In genomic region chr4:137812946-137813708, GRCm38 (mm10) we compare ENCODE assay signal across 16 mouse cellular contexts. TPM values are rescaled to one million over a fixed set of nuclear protein-coding genes. Genes with fewer than 3 reads are reported as not detected.
DNase-seq lines count a peak whose midpoint lies in the region; ATAC-seq and TF ChIP-seq lines count a peak whose summit lies in the region.
"Had no signal": no experiment of that assay in that cellular context is flagged by ENCODE, and none has a peak within 500 bp of the region (broad histone marks: within the 10 kb centered on the region; RNA-seq: fewer than 3 reads in every experiment).

No protein-coding gene starts in this region.

- peak in 1 of 2 experiments; percentile 27 for DNase-seq in layer of hippocampus, adult 2 months (ENCODE audit: low spot score in 2 of 2)
- DNase-seq in layer of hippocampus, adult 8-10 months (ENCODE audit: low spot score in 2 of 2), result no peak
- peak; percentile 42 to 53 for DNase-seq in right cerebral cortex, postnatal 10 days (ENCODE audit: low spot score in 2 of 2)
- DNase-seq in right cerebral cortex, postnatal 25 days, result no peak
- no peak for DNase-seq in midbrain, postnatal 0 days (ENCODE audit: low spot score)
- no peak for DNase-seq in cerebellum, postnatal 10 days
- DNase-seq: cerebellum, adult 11-12 months; liver, postnatal 0 days; right cerebral cortex, postnatal 4 days; thymus, postnatal 36 days had no signal

- H3K9me3 ChIP-seq in heart, embryonic 12.5 days (replicated peaks), result no peaks in the 10 kb centered on the region
- no peaks in the 10 kb centered on the region for H3K9me3 ChIP-seq in midbrain, postnatal 0 days (ENCODE audit: low read length)
- H3K9me3 ChIP-seq: heart, embryonic 13.5 days; neural tube, embryonic 15.5 days had no signal

- no peak overlapping the region for H3K9ac ChIP-seq in heart, embryonic 12.5 days
- H3K9ac ChIP-seq in midbrain, postnatal 0 days (replicated peaks; ENCODE audit: low read length, poor library complexity, severe bottlenecking), result no peak overlapping the region
- H3K9ac ChIP-seq: heart, embryonic 13.5 days; liver, postnatal 0 days; neural tube, embryonic 15.5 days had no signal

- no peak for TF ChIP-seq CTCF in layer of hippocampus, adult 2 months (conservative IDR thresholded peaks at IDR 0.05)
- TF ChIP-seq CTCF in midbrain, postnatal 0 days (IDR thresholded peaks at IDR 0.05), result no peak

- 0 out of 2 replicates have a peak, but pooled peaks have one; percentile 15 for ATAC-seq in heart, embryonic 12.5 days (ENCODE audit: insufficient number of reproducible peaks, low FRiP score)
- ATAC-seq in midbrain, postnatal 0 days (ENCODE audit: low FRiP score), result no peak
- ATAC-seq: inflammation-experienced regulatory T-cells, adult 6 months; liver, postnatal 0 days had no signal

- H3K4me2 ChIP-seq in heart, embryonic 12.5 days, result no peak overlapping the region
- no peak overlapping the region for H3K4me2 ChIP-seq in midbrain, postnatal 0 days (ENCODE audit: low read depth, low read length, poor library complexity, severe bottlenecking)
- H3K4me2 ChIP-seq: heart, embryonic 13.5 days; neural tube, embryonic 15.5 days had no signal

- H3K4me3 ChIP-seq in layer of hippocampus, adult 2 months, result peak overlapping the region; percentile 32
- no peak overlapping the region for H3K4me3 ChIP-seq in heart, embryonic 12.5 days
- H3K4me3 ChIP-seq in midbrain, postnatal 0 days (ENCODE audit: low read depth, low read length), result no peak overlapping the region
- H3K4me3 ChIP-seq: erythroblast, embryonic 14.5 days; heart, embryonic 13.5 days; neural tube, embryonic 15.5 days had no signal

- peaks cover 10% of the 10 kb centered on the region; the same call in 1 of the 2 replicates for H3K4me1 ChIP-seq in heart, embryonic 12.5 days (replicated peaks)
- no peaks in the 10 kb centered on the region for H3K4me1 ChIP-seq in midbrain, postnatal 0 days (ENCODE audit: insufficient read depth, low read length)

- no peaks in the 10 kb centered on the region for H3K36me3 ChIP-seq in heart, embryonic 12.5 days
- no peaks in the 10 kb centered on the region for H3K36me3 ChIP-seq in midbrain, postnatal 0 days (ENCODE audit: insufficient read depth, low read length)
- H3K36me3 ChIP-seq: heart, embryonic 13.5 days; neural tube, embryonic 15.5 days had no signal

- H3K27me3 ChIP-seq in heart, embryonic 12.5 days (replicated peaks), result peaks cover 5% of the 10 kb centered on the region
- H3K27me3 ChIP-seq in midbrain, postnatal 0 days (ENCODE audit: insufficient read depth, low read length), result no peaks in the 10 kb centered on the region
- H3K27me3 ChIP-seq: neural tube, embryonic 15.5 days had no signal

- H3K27ac ChIP-seq in layer of hippocampus, adult 2 months, result peak overlapping the region; percentile 85
- no peak overlapping the region for H3K27ac ChIP-seq in heart, embryonic 12.5 days (ENCODE audit: poor library complexity, severe bottlenecking)
- 0 out of 2 replicates have a peak overlapping the region, but pooled peaks have one; percentile 4 for H3K27ac ChIP-seq in midbrain, postnatal 0 days (ENCODE audit: low read depth, low read length)
- H3K27ac ChIP-seq: heart, embryonic 13.5 days; macrophage; neural tube, embryonic 15.5 days had no signal

- WGBS in heart, embryonic 12.5 days, result 38% methylated on average over 13 of the region's 13 CpGs
- WGBS in midbrain, postnatal 0 days, result 53% methylated on average over 13 of the region's 13 CpGs

RNA-seq across cellular contexts. Expression of gene Alpl, which starts 16.9 kb away (rescaled TPM):
- total RNA-seq in layer of hippocampus, adult 2 months (2021), result 1 to 10 TPM; 6.8 to 7.2 TPM
- 1 to 10 TPM; 6.2 to 9.3 (median 7.1) TPM for total RNA-seq in layer of hippocampus, adult 8-10 months (2022)
- 1.7 and 2.2 TPM in 2 replicates for polyA plus RNA-seq in heart, embryonic 12.5 days (2016; fragmentation: Nextera tagmentation; extraction: Ambion mirVana)
- 14.3 and 17.9 TPM in 2 replicates for total RNA-seq in midbrain, postnatal 0 days (2014; rRNA removed)
- 16.1 and 19.1 TPM in 2 replicates for polyA plus RNA-seq in midbrain, postnatal 0 days (2015; fragmentation: Nextera tagmentation; extraction: Ambion mirVana)
- polyA plus RNA-seq: macrophage had no signal

RNA-seq across cellular contexts. Expression of gene Ece1, which starts 48.9 kb away (rescaled TPM):
- total RNA-seq in layer of hippocampus, adult 2 months (2021), result 10 to 100 TPM; 47.5 to 58.0 TPM
- total RNA-seq in layer of hippocampus, adult 8-10 months (2022), result 10 to 100 TPM; 47.2 to 63.1 (median 53.9) TPM
- 122 and 144 TPM in 2 replicates for polyA plus RNA-seq in heart, embryonic 12.5 days (2016; fragmentation: Nextera tagmentation; extraction: Ambion mirVana)
- 36.3 and 51.9 TPM in 2 replicates for total RNA-seq in midbrain, postnatal 0 days (2014; rRNA removed)
- 23.2 and 23.7 TPM in 2 replicates for polyA plus RNA-seq in midbrain, postnatal 0 days (2015; fragmentation: Nextera tagmentation; extraction: Ambion mirVana)

Comparison
In these comparisons a context has a peak if more than half of its experiments do, and no peak if none do; other contexts are left out.
1. DNase-seq: peak in right cerebral cortex, postnatal 10 days (2 of 2); none in layer of hippocampus, adult 8-10 months (0 of 2), right cerebral cortex, postnatal 25 days (single experiment), midbrain, postnatal 0 days (single experiment) and cerebellum, postnatal 10 days (0 of 2).